Mouse (Mus musculus) lung, adult 2 months (tissue): ENCODE data around the gene Angptl8. TPM values are rescaled to one million over a fixed set of nuclear protein-coding genes. Genes with fewer than 3 reads are reported as not detected.
A peak's percentile ranks its signal among the peaks of the same experiment; 100 is the strongest.

Source experiments
- DNase-seq: peaks from one replicate; pipeline ENCODE4 v3.0.0; 2022
- H3K4me1 ChIP-seq: fragments of 200-500 bp; 2 replicates; pipeline ENCODE4 v1.6.1; 2011; ENCODE audit warnings: low read length; ENCODE audit not compliant: control insufficient read depth, insufficient read depth
- H3K4me3 ChIP-seq: fragments of 200-500 bp; replicated peaks from 2 replicates; pipeline ENCODE3; 2011; ENCODE audit warnings: low read depth, mild to moderate bottlenecking, control low read depth, low read length; ENCODE audit errors: extremely low read depth
- CTCF ChIP-seq: fragments of 200-500 bp; IDR thresholded peaks from 2 replicates; pipeline ENCODE4 v1.5.1; 2011; ENCODE audit warnings: mild to moderate bottlenecking, low read length, control low read depth; ENCODE audit not compliant: insufficient read depth
- POLR2A ChIP-seq: fragments of 200-500 bp; IDR thresholded peaks from 2 replicates; pipeline ENCODE4 v1.6.1; 2011; ENCODE audit warnings: low read depth, mild to moderate bottlenecking, control low read depth, low read length, borderline replicate concordance; ENCODE audit errors: extremely low read depth
- WGBS: fragments of 180-500 bp; shearing (Covaris S2); methylation state at CpG from one replicate; pipeline ENCODE4 v1.1.7; 2018; 5-methylcytosine and 5-hydroxymethylcytosine counted together
- polyA plus RNA-seq: library from polyadenylated mRNA; depleted of rRNA; stranded (reverse); fragments of >200 nt; gene quantifications from 2 replicates; pipeline ENCODE4 v1.2.3, GENCODE M21; 2012

Gene Angptl8
- polyA plus RNA-seq, 1 experiment: 8.2 TPM

GRCm38 (mm10) chr9:21796259-21796658, 39.1 kb upstream of the Angptl8 start:
- TF ChIP-seq POLR2A (no peak), CTCF (no peak)
- Histone ChIP-seq H3K4me1 (peaks cover 23% of the 10 kb centered on the region), H3K4me3 (peak overlapping the region; percentile 17)
- no peak for DNase-seq
- WGBS: 17% methylated on average over 3 of the region's 3 CpGs

DNA sequence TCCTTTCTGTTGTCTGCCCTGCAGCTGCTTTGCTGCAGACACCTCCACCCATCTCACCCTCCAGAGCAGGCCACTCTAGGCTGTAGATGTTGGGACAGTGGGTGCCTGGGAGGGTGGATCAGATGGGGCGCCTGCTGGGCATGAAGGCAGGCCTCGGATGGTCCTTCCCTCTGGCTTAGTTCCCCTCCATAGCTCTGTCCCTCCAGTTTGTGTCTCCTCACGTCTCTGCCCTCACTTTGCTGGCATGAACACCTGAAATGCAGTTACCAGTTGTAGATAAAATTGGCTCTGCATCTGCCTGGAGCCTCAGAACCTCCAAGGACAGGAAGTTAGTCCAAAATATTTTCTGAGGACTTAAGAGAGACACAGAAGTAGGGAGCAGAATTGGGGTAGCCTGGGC, 38.4 kb upstream of the Angptl8 start:
- WGBS: 35% methylated on average over 3 of the region's 3 CpGs
- peaks cover 19% of the 10 kb centered on the region for H3K4me1 ChIP-seq
- TF ChIP-seq CTCF (no peak), POLR2A (no peak)
- no peak for DNase-seq
- peak overlapping the region; percentile 25 for H3K4me3 ChIP-seq

DNA sequence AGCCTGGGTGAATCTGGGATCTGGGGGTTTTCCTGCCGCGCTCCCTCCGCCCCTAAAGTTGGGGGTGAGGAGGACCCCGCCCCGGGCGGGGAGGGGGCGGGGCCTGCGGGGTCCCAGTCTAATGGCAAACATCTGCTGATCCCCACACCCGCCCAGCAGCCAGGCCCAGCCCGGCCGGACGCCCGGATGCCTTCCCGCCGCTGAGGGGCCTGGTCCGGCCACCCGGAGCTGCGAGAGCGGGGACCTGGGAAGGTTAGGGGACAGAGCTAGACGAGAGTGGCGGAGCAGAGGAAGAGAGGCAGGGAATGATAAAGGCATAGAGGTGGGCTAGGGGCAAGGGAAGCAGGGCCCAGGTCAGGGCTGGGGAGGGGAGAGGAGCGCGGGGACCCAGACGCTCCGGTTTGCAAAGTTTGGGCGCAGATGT, 37.4 kb upstream of the Angptl8 start:
- WGBS: 2% methylated on average over 26 of the region's 26 CpGs
- H3K4me3 ChIP-seq: peak overlapping the region; percentile 62
- TF ChIP-seq CTCF (no peak), POLR2A (peak; percentile 51; the same call in 1 of the 2 replicates)
- peak; percentile 73 for DNase-seq
- peaks cover 12% of the 10 kb centered on the region for H3K4me1 ChIP-seq

- 0% methylated on average over 52 of the region's 52 CpGs for WGBS
- TF ChIP-seq CTCF (no peak), POLR2A (peak; percentile 81; the same call in 1 of the 2 replicates)
- DNase-seq: peak; percentile 96
- Histone ChIP-seq H3K4me3 (peak within 1 kb of the TSS; percentile 62), H3K4me1 (peaks cover 12% of the 10 kb centered on the region)
Observed at GRCm38 (mm10) chr9:21798345-21799009, 36.8 kb upstream of the Angptl8 start, which contains the start of gene Kank2. TSS of gene Kank2 (minus strand) at chr9:21798744.

- Histone ChIP-seq H3K4me1 (peaks cover 12% of the 10 kb centered on the region), H3K4me3 (no peak overlapping the region)
- WGBS: 48% methylated on average over 3 of the region's 3 CpGs
- TF ChIP-seq CTCF (no peak), POLR2A (no peak)
- no peak for DNase-seq
Observed at GRCm38 (mm10) chr9:21799010-21799350, 36.3 kb upstream of the Angptl8 start.

DNA sequence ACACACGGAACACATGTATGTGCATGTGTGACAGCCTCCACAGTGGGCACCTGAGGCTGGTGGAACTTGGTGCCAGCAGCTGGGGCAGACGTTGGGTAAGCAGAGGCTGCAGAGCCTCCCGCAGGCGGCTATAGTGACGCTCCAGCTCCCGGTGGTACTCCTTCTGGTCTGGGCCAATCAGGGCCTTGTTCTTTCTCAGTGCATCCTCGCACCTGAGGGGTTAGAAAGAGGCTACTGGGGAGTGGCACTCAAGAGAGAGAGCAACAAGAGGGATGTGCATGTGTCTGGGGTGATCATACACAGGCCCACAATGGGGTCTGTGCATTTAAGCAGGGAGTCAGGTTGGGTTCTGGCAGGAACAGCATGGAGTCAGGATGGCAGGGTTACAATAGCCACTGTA, 34.2 kb upstream of the Angptl8 start:
- 83% methylated on average over 7 of the region's 7 CpGs for WGBS

DNA sequence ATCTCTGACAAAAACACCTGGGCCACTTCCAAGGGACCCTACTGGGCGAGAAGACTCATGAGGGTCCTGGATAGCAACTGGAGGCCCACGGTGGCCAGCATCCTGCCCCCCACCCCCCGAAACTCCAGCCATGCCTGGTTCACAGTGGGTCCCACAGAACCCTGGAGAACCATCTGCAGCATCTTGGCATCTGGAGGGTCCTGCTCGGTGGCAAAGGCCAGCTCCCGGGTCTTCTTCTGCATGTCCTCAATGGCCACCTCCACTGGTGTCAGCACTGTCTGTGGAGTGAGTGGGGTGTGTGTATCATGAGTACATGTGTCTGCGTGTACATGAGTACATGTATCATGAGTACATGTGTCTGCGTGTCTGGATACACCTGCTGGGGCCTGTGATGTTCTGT, 33.7 kb upstream of the Angptl8 start:
- H3K4me3 ChIP-seq: no peak overlapping the region
- WGBS: 92% methylated on average over 7 of the region's 7 CpGs
- TF ChIP-seq CTCF: no peak
- peaks cover 9% of the 10 kb centered on the region; the same call in 1 of the 2 replicates for H3K4me1 ChIP-seq
- DNase-seq: no peak

More for the DNA sequence above, 34.2 kb upstream of the Angptl8 start:
- Histone ChIP-seq H3K4me1 (peaks cover 12% of the 10 kb centered on the region), H3K4me3 (no peak overlapping the region)
- TF ChIP-seq POLR2A: no peak
- DNase-seq: no peak

GRCm38 (mm10) chr9:21803986-21804644, 31.2 kb upstream of the Angptl8 start:
- Histone ChIP-seq H3K4me1 (peaks cover 3% of the 10 kb centered on the region; the same call in 1 of the 2 replicates), H3K4me3 (no peak overlapping the region)
- TF ChIP-seq CTCF (peak; percentile 87), POLR2A (peak; percentile 32; the same call in 1 of the 2 replicates)
- peak; percentile 82 for DNase-seq
- 20% methylated on average over 13 of the region's 13 CpGs for WGBS

DNA sequence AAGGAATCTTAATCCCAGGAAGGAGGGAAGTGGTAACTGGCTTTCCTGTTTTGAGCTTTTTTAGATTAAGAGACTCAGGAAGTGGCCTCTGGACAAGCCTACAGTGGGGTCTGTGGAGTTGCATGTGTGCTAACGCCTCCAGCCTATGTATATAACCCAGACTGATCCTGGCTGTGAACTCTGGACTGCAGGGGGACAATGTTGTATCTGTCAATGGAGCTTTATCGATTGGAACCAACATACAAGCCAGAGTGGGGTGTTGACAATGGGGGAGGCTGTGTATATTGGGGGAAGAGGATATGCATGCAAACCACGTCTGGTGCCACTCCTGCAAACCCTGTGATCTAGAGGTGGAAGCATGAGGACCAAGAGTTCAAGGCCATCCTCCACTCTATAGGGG, 28.9 kb upstream of the Angptl8 start:
- 38% methylated on average over 3 of the region's 3 CpGs for WGBS
- Histone ChIP-seq H3K4me1 (peaks cover 3% of the 10 kb centered on the region; the same call in 1 of the 2 replicates), H3K4me3 (no peak overlapping the region)
- no peak for DNase-seq
- TF ChIP-seq POLR2A: no peak
- no peak for TF ChIP-seq CTCF

DNA sequence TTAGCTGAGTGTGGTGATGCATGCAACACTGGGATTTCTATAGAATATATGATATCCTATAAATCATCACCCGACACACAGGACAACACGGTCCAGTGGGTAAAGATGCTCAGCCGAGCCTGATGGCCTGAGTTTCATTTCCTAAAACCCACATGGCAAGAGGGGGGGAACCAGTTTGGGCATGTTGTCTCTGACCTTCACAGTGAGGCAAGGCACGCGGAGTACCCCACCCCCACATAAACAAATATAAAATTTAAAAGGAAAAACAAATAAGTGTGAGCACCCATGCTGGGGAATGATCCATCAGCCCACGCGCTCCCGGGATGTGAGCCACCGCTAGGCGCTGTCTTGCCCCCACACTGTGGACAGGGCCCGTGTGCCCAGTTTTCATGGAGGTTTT, 28.3 kb upstream of the Angptl8 start:
- TF ChIP-seq POLR2A: no peak
- no peak for TF ChIP-seq CTCF

More for the DNA sequence above, 28.3 kb upstream of the Angptl8 start:
- WGBS: 72% methylated on average over 11 of the region's 11 CpGs
- no peak overlapping the region for H3K4me3 ChIP-seq
- DNase-seq: no peak
- H3K4me1 ChIP-seq: peaks cover 3% of the 10 kb centered on the region; the same call in 1 of the 2 replicates
